Mouse (Mus musculus) erythroblast, embryonic 14.5 days (primary cell): Measurements from ENCODE around the gene Flii. TPM values are rescaled to one million over a fixed set of nuclear protein-coding genes. Genes with fewer than 3 reads are reported as not detected.

Source experiments
- H3K27me3 ChIP-seq: 2 replicates; pipeline ENCODE4 v1.6.1; 2012; ENCODE audit warnings: inconsistent platforms; ENCODE audit not compliant: control insufficient read depth
- H3K36me3 ChIP-seq: 2 replicates; pipeline ENCODE4 v1.6.1; 2012; ENCODE audit warnings: mild to moderate bottlenecking, inconsistent platforms; ENCODE audit not compliant: control insufficient read depth
- H3K4me1 ChIP-seq: 2 replicates; pipeline ENCODE4 v1.6.1; 2012; ENCODE audit warnings: inconsistent platforms; ENCODE audit not compliant: control insufficient read depth
- H3K4me3 ChIP-seq: replicated peaks from 2 replicates; pipeline ENCODE3; 2012; ENCODE audit warnings: moderate library complexity, mild to moderate bottlenecking, inconsistent platforms
- H3K9me3 ChIP-seq: 2 replicates; pipeline ENCODE4 v1.6.1; 2012; ENCODE audit warnings: low read length, inconsistent platforms, mixed read lengths; ENCODE audit not compliant: control insufficient read depth
- GATA1 ChIP-seq: IDR thresholded peaks from 2 replicates; pipeline ENCODE4 v1.6.1; 2012; ENCODE audit warnings: low read length, inconsistent platforms, mixed read lengths
- TAL1 ChIP-seq: IDR thresholded peaks from 3 replicates; pipeline ENCODE4 v1.6.1; 2012; ENCODE audit warnings: low read length, inconsistent platforms, mixed read lengths
- polyA plus RNA-seq: library from polyadenylated mRNA; stranded (reverse); fragments of >175 nt; gene quantifications from 2 replicates; pipeline ENCODE4 v1.2.3, GENCODE M21; 2012

The Flii gene
- polyA plus RNA-seq, 1 experiment: 6.9 TPM

DNA sequence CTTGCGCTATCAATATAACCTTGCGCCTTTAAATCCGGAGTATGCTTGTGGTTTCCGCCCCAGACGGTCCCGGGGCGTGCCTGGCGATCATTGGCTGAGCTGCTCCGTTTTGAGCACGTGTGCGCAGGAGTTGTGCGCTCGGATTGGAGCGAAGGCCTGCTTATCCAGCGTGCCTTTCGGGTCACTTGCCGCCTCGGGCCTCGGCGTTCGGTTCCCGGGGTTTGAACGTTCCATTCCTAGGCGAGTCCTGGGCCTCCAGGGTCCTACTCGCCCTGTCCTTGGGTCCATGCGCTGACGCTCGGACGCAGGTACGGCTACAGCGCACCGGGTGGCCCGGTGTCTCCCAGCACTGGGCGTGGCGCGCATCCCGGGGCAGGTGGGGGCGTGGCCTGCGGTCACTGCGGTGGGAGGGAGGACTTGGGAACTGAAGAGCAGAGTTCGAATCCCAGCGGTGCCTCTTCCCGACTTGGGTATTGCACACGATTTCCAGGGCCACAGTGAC, 1.2 kb upstream of the Flii start, which contains the start of gene Mief2:
Mief2 (plus strand) TSS at position 139 of the 502 bp plus-strand sequence.
- peaks cover 48% of the 10 kb centered on the region for H3K36me3 ChIP-seq
- peak within 1 kb of the TSS; percentile 89 for H3K4me3 ChIP-seq
- peaks cover 37% of the 10 kb centered on the region for H3K4me1 ChIP-seq
- H3K27me3 ChIP-seq: no peaks in the 10 kb centered on the region
- H3K9me3 ChIP-seq: no peaks in the 10 kb centered on the region
- TF ChIP-seq GATA1 (no peak), TAL1 (no peak)

- Histone ChIP-seq H3K36me3 (peaks cover 49% of the 10 kb centered on the region), H3K9me3 (no peaks in the 10 kb centered on the region), H3K4me1 (peaks cover 37% of the 10 kb centered on the region), H3K4me3 (peak overlapping the region; percentile 89), H3K27me3 (no peaks in the 10 kb centered on the region)
- TF ChIP-seq GATA1 (no peak), TAL1 (no peak)
Observed at GRCm38 (mm10) chr11:60727392-60728140, 503 bp upstream of the Flii start.

GRCm38 (mm10) chr11:60719263-60719662, 7.8 kb downstream of the Flii start:
- Histone ChIP-seq H3K27me3 (no peaks in the 10 kb centered on the region), H3K4me1 (peaks cover 8% of the 10 kb centered on the region), H3K4me3 (no peak overlapping the region), H3K9me3 (no peaks in the 10 kb centered on the region), H3K36me3 (peaks cover 96% of the 10 kb centered on the region)
- TF ChIP-seq TAL1 (no peak), GATA1 (no peak)

- no peak overlapping the region for H3K4me3 ChIP-seq
- H3K36me3 ChIP-seq: peaks cover 96% of the 10 kb centered on the region
- TF ChIP-seq GATA1 (no peak), TAL1 (no peak)
- peaks cover 8% of the 10 kb centered on the region for H3K4me1 ChIP-seq
- no peaks in the 10 kb centered on the region for H3K9me3 ChIP-seq
- H3K27me3 ChIP-seq: no peaks in the 10 kb centered on the region
Observed at GRCm38 (mm10) chr11:60715833-60716232, 11.2 kb downstream of the Flii start.

GRCm38 (mm10) chr11:60712639-60713255, 14.3 kb downstream of the Flii start:
- no peaks in the 10 kb centered on the region for H3K27me3 ChIP-seq
- H3K9me3 ChIP-seq: no peaks in the 10 kb centered on the region
- no peaks in the 10 kb centered on the region for H3K4me1 ChIP-seq
- H3K36me3 ChIP-seq: peaks cover 97% of the 10 kb centered on the region
- no peak overlapping the region for H3K4me3 ChIP-seq
- no peak for TF ChIP-seq GATA1
- no peak for TF ChIP-seq TAL1

- H3K9me3 ChIP-seq: no peaks in the 10 kb centered on the region
- no peak for TF ChIP-seq GATA1
- TF ChIP-seq TAL1: no peak
- H3K4me1 ChIP-seq: no peaks in the 10 kb centered on the region
- H3K27me3 ChIP-seq: no peaks in the 10 kb centered on the region
- H3K36me3 ChIP-seq: peaks cover 100% of the 10 kb centered on the region
- no peak overlapping the region for H3K4me3 ChIP-seq
Observed at GRCm38 (mm10) chr11:60712040-60712439, 15.0 kb downstream of the Flii start.

GRCm38 (mm10) chr11:60711218-60711617, 15.8 kb downstream of the Flii start:
- no peak for TF ChIP-seq TAL1
- no peak for TF ChIP-seq GATA1
- Histone ChIP-seq H3K36me3 (peaks cover 100% of the 10 kb centered on the region), H3K27me3 (no peaks in the 10 kb centered on the region), H3K4me1 (no peaks in the 10 kb centered on the region), H3K9me3 (no peaks in the 10 kb centered on the region), H3K4me3 (no peak overlapping the region)

- no peak overlapping the region for H3K4me3 ChIP-seq
- H3K36me3 ChIP-seq: peaks cover 100% of the 10 kb centered on the region
- no peaks in the 10 kb centered on the region for H3K4me1 ChIP-seq
- no peaks in the 10 kb centered on the region for H3K27me3 ChIP-seq
- no peaks in the 10 kb centered on the region for H3K9me3 ChIP-seq
- TF ChIP-seq TAL1 (no peak), GATA1 (no peak)
Observed at GRCm38 (mm10) chr11:60709481-60710465, 17.3 kb downstream of the Flii start.
